Mouse (Mus musculus): ENCODE measurements around the gene Atrn. TPM values are rescaled to one million over a fixed set of nuclear protein-coding genes. Genes with fewer than 3 reads are reported as not detected.

The Atrn gene
- 10.8 and 11.5 TPM in 2 replicates for polyA plus RNA-seq (2014; fragmentation: Nextera tagmentation; extraction: Ambion mirVana)

DNA sequence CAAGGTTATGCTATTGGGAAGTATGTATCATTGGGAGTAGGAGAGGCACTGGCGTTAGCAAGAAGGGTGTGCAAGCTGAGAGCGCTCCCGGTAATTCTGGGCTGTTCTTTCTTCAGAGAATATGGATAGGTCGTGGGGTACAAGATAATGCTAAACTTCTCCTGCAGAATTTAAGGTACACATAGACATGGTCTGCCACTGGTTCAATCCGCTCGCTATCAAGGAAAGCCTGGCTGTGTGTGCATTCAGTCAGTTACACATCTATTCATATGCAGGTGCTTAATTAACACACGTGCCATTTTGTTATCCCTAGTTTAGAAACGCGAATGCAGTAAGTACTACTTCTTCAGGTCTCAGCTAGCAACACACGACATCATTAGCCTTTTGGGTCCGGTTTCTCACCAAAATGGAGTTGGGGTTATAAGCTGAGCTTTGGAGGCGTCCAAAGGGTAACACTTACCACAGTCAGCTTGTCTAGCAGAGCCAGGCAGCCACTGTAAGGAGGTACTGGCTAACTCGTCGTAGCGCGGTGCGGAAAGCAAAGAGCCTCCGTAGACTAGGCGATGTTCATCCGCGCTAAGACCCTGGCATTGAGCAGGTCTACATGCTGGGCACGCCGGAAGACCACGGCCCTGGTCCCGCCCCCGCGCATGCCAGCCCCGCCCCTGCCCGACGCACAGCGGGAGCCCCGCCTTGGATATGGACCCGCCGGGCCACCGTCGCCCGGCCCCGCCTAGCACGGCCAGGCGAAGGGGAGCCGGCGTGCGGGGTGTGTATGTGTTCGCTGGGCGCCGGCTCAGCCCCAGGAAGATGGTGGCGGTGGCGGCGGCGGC is at the start of gene Atrn, which contains the start of gene 4930402H24Rik:
Gene Atrn (plus strand): TSS at position 745 of the 833 bp plus-strand sequence.
Gene 4930402H24Rik (minus strand): TSS at position 656 of the 833 bp plus-strand sequence.
- peak; percentile 98 for ATAC-seq (ENCODE audit: insufficient read depth, low FRiP score, low TSS enrichment)
- peak within 1 kb of the TSS; percentile 91 for H3K4me2 ChIP-seq (ENCODE audit: low read depth)
- H3K9ac ChIP-seq (ENCODE audit: low read length), result peak within 1 kb of the TSS; percentile 88
- H3K9me3 ChIP-seq (ENCODE audit: control insufficient read depth, low read length), result no peaks in the 10 kb centered on the region
- no peaks in the 10 kb centered on the region for H3K27me3 ChIP-seq (ENCODE audit: control insufficient read depth, insufficient read depth, low read length)
- H3K27ac ChIP-seq (ENCODE audit: low read depth, low read length), result peak within 1 kb of the TSS; percentile 56; the same call in 1 of the 2 replicates
- peak; percentile 97 for DNase-seq (ENCODE audit: low spot score)
- H3K4me3 ChIP-seq (ENCODE audit: low read depth, low read length), result peak within 1 kb of the TSS; percentile 96
- peaks cover 11% of the 10 kb centered on the region for H3K4me1 ChIP-seq (ENCODE audit: control insufficient read depth, insufficient read depth, low read length)
- WGBS, result 6% methylated on average over 42 of the region's 50 CpGs
- no peaks in the 10 kb centered on the region for H3K36me3 ChIP-seq (ENCODE audit: control insufficient read depth, insufficient read depth, low read length)

GRCm38 (mm10) chr2:130862091-130862490 is 44.2 kb upstream of the Atrn start:
- ATAC-seq (ENCODE audit: insufficient read depth, low FRiP score, low TSS enrichment) (no peak), DNase-seq (ENCODE audit: low spot score) (no peak)
- Histone ChIP-seq H3K9me3 (ENCODE audit: control insufficient read depth, low read length) (no peaks in the 10 kb centered on the region), H3K36me3 (ENCODE audit: control insufficient read depth, insufficient read depth, low read length) (no peaks in the 10 kb centered on the region), H3K9ac (ENCODE audit: low read length) (no peak overlapping the region), H3K4me2 (ENCODE audit: low read depth) (no peak overlapping the region), H3K27me3 (ENCODE audit: control insufficient read depth, insufficient read depth, low read length) (no peaks in the 10 kb centered on the region), H3K27ac (ENCODE audit: low read depth, low read length) (no peak overlapping the region), H3K4me1 (ENCODE audit: control insufficient read depth, insufficient read depth, low read length) (no peaks in the 10 kb centered on the region), H3K4me3 (ENCODE audit: low read depth, low read length) (no peak overlapping the region)
- 87% methylated on average over 3 of the region's 3 CpGs for WGBS

DNA sequence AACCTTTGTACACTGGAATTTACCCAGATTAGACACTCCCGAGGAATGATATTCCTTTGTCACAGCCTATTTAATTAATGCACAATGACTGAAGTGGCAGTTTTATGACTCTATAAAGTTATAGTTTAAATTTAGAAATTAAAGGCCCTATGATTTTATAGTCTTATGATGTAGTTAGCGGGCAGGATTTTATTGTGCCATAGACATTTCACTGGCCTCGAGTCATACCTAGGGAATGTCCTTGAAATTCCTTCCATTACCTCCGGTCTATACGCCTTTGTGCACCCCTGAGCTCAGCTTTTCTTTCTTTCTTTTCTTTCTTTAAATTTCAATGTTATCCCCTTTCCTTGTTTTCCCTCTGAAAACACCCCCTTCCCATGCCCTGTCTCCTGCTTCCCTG is 35.4 kb upstream of the Atrn start:
- Histone ChIP-seq H3K4me1 (ENCODE audit: control insufficient read depth, insufficient read depth, low read length) (no peaks in the 10 kb centered on the region), H3K4me2 (ENCODE audit: low read depth) (no peak overlapping the region), H3K27me3 (ENCODE audit: control insufficient read depth, insufficient read depth, low read length) (no peaks in the 10 kb centered on the region), H3K36me3 (ENCODE audit: control insufficient read depth, insufficient read depth, low read length) (no peaks in the 10 kb centered on the region), H3K9me3 (ENCODE audit: control insufficient read depth, low read length) (no peaks in the 10 kb centered on the region), H3K4me3 (ENCODE audit: low read depth, low read length) (no peak overlapping the region), H3K27ac (ENCODE audit: low read depth, low read length) (no peak overlapping the region), H3K9ac (ENCODE audit: low read length) (no peak overlapping the region)
- WGBS, result 92% methylated on average over 5 of the region's 5 CpGs
- ATAC-seq (ENCODE audit: insufficient read depth, low FRiP score, low TSS enrichment) (no peak), DNase-seq (ENCODE audit: low spot score) (no peak)

DNA sequence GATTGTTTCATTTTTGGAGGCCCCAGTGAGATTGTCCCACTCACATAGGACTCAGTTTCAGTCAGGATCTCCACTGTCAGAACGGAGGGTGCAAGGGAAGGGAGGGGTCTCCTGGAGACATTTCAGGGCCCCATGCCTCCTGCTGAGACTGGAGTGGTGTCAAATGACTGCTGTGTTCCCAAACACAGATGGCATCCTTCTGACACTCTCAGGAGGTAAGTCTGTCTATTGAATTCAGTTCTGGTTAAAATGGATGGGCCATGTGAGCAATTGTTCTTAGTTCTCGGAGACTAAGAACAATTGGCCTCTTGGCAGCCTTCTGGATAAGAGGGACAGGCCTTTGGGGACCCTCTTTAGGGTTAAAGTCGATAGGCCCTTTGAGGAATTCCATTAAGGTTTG is 28.9 kb upstream of the Atrn start:
- no peak overlapping the region for H3K4me2 ChIP-seq (ENCODE audit: low read depth)
- ATAC-seq (ENCODE audit: insufficient read depth, low FRiP score, low TSS enrichment) (no peak), DNase-seq (ENCODE audit: low spot score) (no peak)
- H3K27ac ChIP-seq (ENCODE audit: low read depth, low read length), result no peak overlapping the region
- H3K9me3 ChIP-seq (ENCODE audit: control insufficient read depth, low read length), result no peaks in the 10 kb centered on the region
- no peak overlapping the region for H3K4me3 ChIP-seq (ENCODE audit: low read depth, low read length)
- H3K36me3 ChIP-seq (ENCODE audit: control insufficient read depth, insufficient read depth, low read length), result no peaks in the 10 kb centered on the region
- no peaks in the 10 kb centered on the region for H3K27me3 ChIP-seq (ENCODE audit: control insufficient read depth, insufficient read depth, low read length)
- 46% methylated on average over 3 of the region's 3 CpGs for WGBS
- no peak overlapping the region for H3K9ac ChIP-seq (ENCODE audit: low read length)
- H3K4me1 ChIP-seq (ENCODE audit: control insufficient read depth, insufficient read depth, low read length), result no peaks in the 10 kb centered on the region

DNA sequence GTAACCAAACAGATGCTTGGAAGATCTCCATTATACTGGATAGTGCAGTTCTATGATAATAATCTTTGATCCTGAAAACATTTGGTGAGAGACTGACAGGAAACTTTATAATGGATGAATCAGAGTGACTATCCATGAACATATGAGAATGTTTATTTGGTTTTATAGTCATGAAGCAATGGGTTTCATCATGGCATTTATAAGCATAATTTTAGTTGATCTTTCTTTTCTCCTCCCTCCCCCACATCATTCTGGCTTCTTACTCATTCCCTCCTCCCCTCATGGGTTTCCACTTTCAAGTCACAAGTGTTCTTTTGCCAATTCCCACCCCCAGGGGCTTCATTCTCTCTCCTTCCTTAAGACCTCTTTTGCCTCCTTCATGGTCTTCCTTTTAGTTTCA is 19.3 kb upstream of the Atrn start:
- Histone ChIP-seq H3K36me3 (ENCODE audit: control insufficient read depth, insufficient read depth, low read length) (no peaks in the 10 kb centered on the region; the same call in 1 of the 2 replicates), H3K9me3 (ENCODE audit: control insufficient read depth, low read length) (no peaks in the 10 kb centered on the region), H3K27ac (ENCODE audit: low read depth, low read length) (no peak overlapping the region), H3K9ac (ENCODE audit: low read length) (no peak overlapping the region), H3K27me3 (ENCODE audit: control insufficient read depth, insufficient read depth, low read length) (no peaks in the 10 kb centered on the region), H3K4me2 (ENCODE audit: low read depth) (no peak overlapping the region), H3K4me3 (ENCODE audit: low read depth, low read length) (no peak overlapping the region), H3K4me1 (ENCODE audit: control insufficient read depth, insufficient read depth, low read length) (no peaks in the 10 kb centered on the region)
- no peak for DNase-seq (ENCODE audit: low spot score)
- ATAC-seq (ENCODE audit: insufficient read depth, low FRiP score, low TSS enrichment), result no peak

DNA sequence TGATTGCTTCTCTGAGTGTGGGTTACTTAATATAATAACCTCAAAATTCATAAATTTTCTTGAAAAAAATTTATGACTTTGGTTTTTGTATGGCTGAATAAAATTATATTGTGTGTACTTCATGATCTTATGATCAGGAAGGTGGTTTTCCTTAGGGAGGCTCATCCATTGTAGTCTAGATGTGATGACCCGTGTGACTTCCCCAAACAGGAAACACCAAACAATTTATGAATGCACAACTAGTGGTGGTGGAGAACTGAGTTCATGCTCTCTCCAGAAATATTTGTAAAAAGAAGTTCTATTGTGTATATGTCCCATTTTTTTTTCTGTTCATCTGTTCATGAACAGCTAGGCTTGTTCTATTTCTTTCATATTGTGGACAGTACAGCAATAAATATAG is 18.8 kb upstream of the Atrn start:
- ATAC-seq (ENCODE audit: insufficient read depth, low FRiP score, low TSS enrichment) (no peak), DNase-seq (ENCODE audit: low spot score) (no peak)
- no peaks in the 10 kb centered on the region for H3K4me1 ChIP-seq (ENCODE audit: control insufficient read depth, insufficient read depth, low read length)
- H3K36me3 ChIP-seq (ENCODE audit: control insufficient read depth, insufficient read depth, low read length), result no peaks in the 10 kb centered on the region; the same call in 1 of the 2 replicates
- no peaks in the 10 kb centered on the region for H3K9me3 ChIP-seq (ENCODE audit: control insufficient read depth, low read length)
- no peak overlapping the region for H3K27ac ChIP-seq (ENCODE audit: low read depth, low read length)
- H3K27me3 ChIP-seq (ENCODE audit: control insufficient read depth, insufficient read depth, low read length), result no peaks in the 10 kb centered on the region
- no peak overlapping the region for H3K4me3 ChIP-seq (ENCODE audit: low read depth, low read length)
- H3K4me2 ChIP-seq (ENCODE audit: low read depth), result no peak overlapping the region
- whole genome bisulfite sequencing, result 89% methylated on average over 1 of the region's 1 CpGs
- no peak overlapping the region for H3K9ac ChIP-seq (ENCODE audit: low read length)

DNA sequence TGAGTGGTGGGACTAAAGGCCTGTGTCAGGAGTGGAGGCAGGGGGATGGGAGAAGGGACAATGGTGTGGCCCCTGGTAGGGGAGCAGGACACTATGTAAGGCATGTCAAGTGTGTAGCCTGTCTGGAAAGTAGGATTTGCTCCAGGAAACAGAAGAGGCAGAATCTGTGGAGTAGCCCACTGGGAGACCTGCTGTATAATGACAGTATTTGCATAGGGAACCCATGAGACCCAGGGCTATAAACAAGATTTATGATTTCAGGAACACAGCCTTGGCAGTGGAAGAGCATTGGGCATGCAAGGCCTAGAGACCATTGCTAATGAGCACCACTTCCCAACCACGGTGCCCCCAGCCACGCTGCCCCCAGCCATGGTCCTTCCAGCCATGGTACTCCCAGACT is 9.4 kb upstream of the Atrn start:
- H3K9ac ChIP-seq (ENCODE audit: low read length), result no peak overlapping the region
- H3K27ac ChIP-seq (ENCODE audit: low read depth, low read length), result no peak overlapping the region
- WGBS, result 51% methylated on average over 2 of the region's 2 CpGs
- H3K4me1 ChIP-seq (ENCODE audit: control insufficient read depth, insufficient read depth, low read length), result no peaks in the 10 kb centered on the region; the same call in 1 of the 2 replicates
- no peaks in the 10 kb centered on the region for H3K9me3 ChIP-seq (ENCODE audit: control insufficient read depth, low read length)
- H3K36me3 ChIP-seq (ENCODE audit: control insufficient read depth, insufficient read depth, low read length), result no peaks in the 10 kb centered on the region
- peak; percentile 55; the same call in 1 of the 2 replicates for ATAC-seq (ENCODE audit: insufficient read depth, low FRiP score, low TSS enrichment)
- no peaks in the 10 kb centered on the region for H3K27me3 ChIP-seq (ENCODE audit: control insufficient read depth, insufficient read depth, low read length)
- no peak overlapping the region for H3K4me3 ChIP-seq (ENCODE audit: low read depth, low read length)
- H3K4me2 ChIP-seq (ENCODE audit: low read depth), result no peak overlapping the region
- DNase-seq (ENCODE audit: low spot score), result no peak

GRCm38 (mm10) chr2:130897856-130898255 is 8.4 kb upstream of the Atrn start:
- Histone ChIP-seq H3K4me3 (ENCODE audit: low read depth, low read length) (no peak overlapping the region), H3K9ac (ENCODE audit: low read length) (no peak overlapping the region), H3K4me2 (ENCODE audit: low read depth) (no peak overlapping the region), H3K27me3 (ENCODE audit: control insufficient read depth, insufficient read depth, low read length) (no peaks in the 10 kb centered on the region), H3K4me1 (ENCODE audit: control insufficient read depth, insufficient read depth, low read length) (no peaks in the 10 kb centered on the region; the same call in 1 of the 2 replicates), H3K36me3 (ENCODE audit: control insufficient read depth, insufficient read depth, low read length) (no peaks in the 10 kb centered on the region), H3K27ac (ENCODE audit: low read depth, low read length) (no peak overlapping the region), H3K9me3 (ENCODE audit: control insufficient read depth, low read length) (no peaks in the 10 kb centered on the region)
- ATAC-seq (ENCODE audit: insufficient read depth, low FRiP score, low TSS enrichment), result no peak
- WGBS, result 84% methylated on average over 2 of the region's 2 CpGs
- DNase-seq (ENCODE audit: low spot score), result no peak

DNA sequence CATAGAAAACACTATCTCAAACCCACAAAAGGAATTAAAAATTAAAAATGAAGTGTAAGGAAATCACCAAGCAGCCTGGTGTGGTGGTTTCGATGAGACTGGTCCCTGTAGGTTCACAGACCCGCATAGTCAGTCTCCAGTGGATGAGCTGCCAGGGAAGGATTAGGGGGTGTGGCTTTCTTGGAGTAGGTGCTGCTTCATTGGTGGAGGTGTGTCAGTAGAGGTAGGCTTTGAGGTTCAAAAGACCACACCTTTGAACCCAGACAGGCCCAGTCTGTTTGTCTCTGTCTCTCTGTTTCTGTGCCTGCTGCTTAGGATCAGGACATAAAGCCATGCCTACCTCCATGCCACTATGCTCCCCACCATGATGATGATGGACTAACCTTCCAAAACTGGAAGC is 7.5 kb upstream of the Atrn start:
- no peaks in the 10 kb centered on the region for H3K36me3 ChIP-seq (ENCODE audit: control insufficient read depth, insufficient read depth, low read length)
- ATAC-seq (ENCODE audit: insufficient read depth, low FRiP score, low TSS enrichment), result no peak
- no peaks in the 10 kb centered on the region for H3K9me3 ChIP-seq (ENCODE audit: control insufficient read depth, low read length)

More for the DNA sequence above, 7.5 kb upstream of the Atrn start:
- H3K27me3 ChIP-seq (ENCODE audit: control insufficient read depth, insufficient read depth, low read length), result no peaks in the 10 kb centered on the region
- no peak overlapping the region for H3K4me3 ChIP-seq (ENCODE audit: low read depth, low read length)
- H3K27ac ChIP-seq (ENCODE audit: low read depth, low read length), result no peak overlapping the region
- no peaks in the 10 kb centered on the region; the same call in 1 of the 2 replicates for H3K4me1 ChIP-seq (ENCODE audit: control insufficient read depth, insufficient read depth, low read length)
- no peak overlapping the region for H3K9ac ChIP-seq (ENCODE audit: low read length)
- WGBS, result 83% methylated on average over 2 of the region's 2 CpGs
- H3K4me2 ChIP-seq (ENCODE audit: low read depth), result no peak overlapping the region
- no peak for DNase-seq (ENCODE audit: low spot score)

All from neural tube, embryonic 11.5 days (tissue).